Mouse (Mus musculus): ENCODE data around the gene Cfap45. TPM values are rescaled to one million over a fixed set of nuclear protein-coding genes. Genes with fewer than 3 reads are reported as not detected.
A peak's percentile ranks its signal among the peaks of the same experiment; 100 is the strongest.

The Cfap45 gene
- polyA plus RNA-seq (2011; ENCODE audit: insufficient read length, low read depth, missing spikeins): 0.85 and 2.9 TPM in 2 replicates

DNA sequence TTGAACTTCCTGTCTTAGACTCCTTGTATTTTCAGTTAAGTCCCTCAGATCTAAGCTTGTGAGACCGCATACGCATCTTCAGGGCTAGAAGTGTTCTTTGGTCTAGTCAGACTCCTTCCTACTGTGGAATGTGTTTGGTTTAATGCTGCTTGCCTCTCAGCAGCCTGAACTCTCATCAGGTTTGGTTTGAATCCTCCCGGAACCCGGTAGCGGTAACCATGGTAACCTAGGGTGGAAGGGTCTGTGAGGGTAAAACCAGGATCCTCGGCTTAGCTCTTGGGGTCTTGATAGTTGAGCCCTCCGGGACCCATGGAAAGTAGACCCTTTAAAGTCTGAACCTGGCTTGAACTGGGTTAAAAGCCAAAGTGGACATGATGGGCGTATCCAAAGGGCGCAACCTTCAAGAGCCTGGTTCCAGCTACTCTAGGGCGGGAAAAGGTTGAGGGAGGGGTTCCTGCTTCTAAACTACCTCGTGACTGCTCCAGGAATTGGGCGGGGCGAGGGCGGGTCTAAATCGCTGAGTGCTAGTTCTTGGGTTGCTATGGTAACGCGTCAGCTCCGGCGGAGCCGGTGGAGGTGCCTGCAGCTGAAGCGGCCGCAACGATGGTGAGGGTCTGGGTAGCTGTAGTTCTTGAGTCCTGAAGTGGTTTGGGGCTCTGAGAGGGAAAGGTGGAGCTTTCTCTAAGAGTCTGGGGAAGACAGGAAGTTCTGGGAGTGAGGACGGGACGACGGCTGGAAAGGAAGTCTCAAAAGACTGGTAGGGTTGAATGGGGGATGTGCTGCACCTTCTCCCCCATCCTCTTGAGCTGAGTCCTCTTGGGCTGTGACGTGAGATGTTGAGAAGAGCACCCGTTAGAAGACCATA is at the start of gene Cfap45:
Cfap45 (plus strand) TSS at position 226 of the 865 bp plus-strand sequence.
- no peak for TF ChIP-seq CTCF (IDR thresholded peaks at IDR 0.05; ENCODE audit: borderline replicate concordance, insufficient read depth, low read length)
- no peak for TF ChIP-seq POLR2A (IDR thresholded peaks at IDR 0.05; ENCODE audit: low read depth, low read length)
- peak within 1 kb of the TSS; percentile 59 for H3K27ac ChIP-seq (ENCODE audit: insufficient read depth, low read length)
- H3K4me3 ChIP-seq (ENCODE audit: insufficient read depth, low read length): peak within 1 kb of the TSS; percentile 27
- H3K4me1 ChIP-seq (ENCODE audit: control insufficient read depth, insufficient read depth, low read length): 0 out of 2 replicates have a peak, but pooled peaks cover 6% of the 10 kb centered on the region

DNA sequence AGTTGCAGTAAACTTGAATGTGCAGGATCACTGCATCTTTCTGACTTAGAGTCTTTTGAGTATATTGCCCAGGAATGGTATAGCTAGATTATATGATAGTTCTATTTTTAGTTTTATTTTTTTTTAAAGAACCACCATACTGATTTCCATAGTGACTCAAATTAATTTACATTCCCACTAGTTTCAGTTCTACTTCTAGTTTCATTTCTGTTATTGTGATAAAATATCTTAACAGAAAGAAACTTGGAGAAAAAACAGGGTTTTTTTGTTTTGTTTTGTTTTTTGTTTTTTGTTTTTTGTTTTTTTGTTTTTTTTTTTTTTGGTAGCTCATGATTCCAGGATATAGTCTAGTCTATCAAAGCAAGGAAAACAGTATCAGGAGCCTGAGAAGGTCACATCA is 47.7 kb upstream of the Cfap45 start:
- Histone ChIP-seq H3K27ac (ENCODE audit: insufficient read depth, low read length) (no peak overlapping the region), H3K4me3 (ENCODE audit: insufficient read depth, low read length) (no peak overlapping the region), H3K4me1 (ENCODE audit: control insufficient read depth, insufficient read depth, low read length) (no peaks in the 10 kb centered on the region)
- TF ChIP-seq POLR2A (IDR thresholded peaks at IDR 0.05; ENCODE audit: low read depth, low read length): no peak
- TF ChIP-seq CTCF (IDR thresholded peaks at IDR 0.05; ENCODE audit: borderline replicate concordance, insufficient read depth, low read length): no peak

DNA sequence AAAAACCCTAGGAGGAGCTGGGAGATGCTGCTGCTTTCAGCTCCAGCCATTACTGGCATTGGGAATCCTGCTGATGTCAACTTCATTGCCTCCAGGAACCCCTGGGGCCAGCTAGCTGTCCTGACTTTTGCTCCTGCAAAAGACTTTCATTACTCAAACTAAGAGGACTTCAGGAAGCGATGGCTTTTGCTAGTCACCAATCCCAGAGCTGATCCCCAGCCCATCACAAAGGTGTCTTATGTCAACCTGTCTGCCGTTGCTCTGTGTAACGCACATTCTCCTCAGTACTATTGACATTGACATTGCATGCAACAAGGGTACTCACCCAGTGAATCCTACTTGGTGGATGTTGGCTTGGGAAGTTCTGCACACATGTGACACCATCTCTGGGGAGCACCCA is 46.4 kb upstream of the Cfap45 start:
- TF ChIP-seq CTCF (IDR thresholded peaks at IDR 0.05; ENCODE audit: borderline replicate concordance, insufficient read depth, low read length) (no peak), POLR2A (IDR thresholded peaks at IDR 0.05; ENCODE audit: low read depth, low read length) (no peak)
- H3K4me1 ChIP-seq (ENCODE audit: control insufficient read depth, insufficient read depth, low read length): no peaks in the 10 kb centered on the region

DNA sequence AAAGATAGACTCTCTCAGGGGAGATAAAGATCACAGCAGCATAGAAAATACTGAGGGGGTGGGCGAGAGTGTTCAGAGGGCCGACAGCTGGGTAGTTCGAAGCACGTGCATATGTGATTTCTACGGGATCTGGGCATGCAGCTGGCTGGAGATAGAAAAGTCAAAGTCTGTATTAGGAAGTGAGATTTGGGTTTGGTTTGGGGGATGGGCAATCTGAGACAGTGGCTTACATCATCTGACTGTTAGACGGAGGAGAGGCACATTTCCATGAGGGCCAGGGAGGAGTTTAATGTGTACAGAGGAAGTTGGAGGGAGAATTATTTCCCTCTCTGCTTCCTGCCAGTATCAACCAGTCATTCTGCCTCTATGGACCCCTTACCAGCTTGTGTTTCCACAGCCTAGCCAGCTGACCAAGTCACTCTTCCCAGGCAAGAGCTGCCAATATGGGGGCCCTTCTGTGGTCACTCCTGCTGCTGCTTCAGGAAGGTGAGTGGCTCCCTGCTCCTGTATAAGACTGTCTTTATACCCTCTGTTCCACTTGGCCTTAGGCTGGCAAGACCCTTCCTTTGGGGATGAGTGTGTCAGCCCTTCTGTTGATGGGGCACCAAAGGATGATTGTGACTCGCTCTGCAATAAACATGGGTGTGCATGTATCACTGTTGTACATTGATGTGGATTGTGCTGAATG is 45.4 kb upstream of the Cfap45 start, which contains the start of gene Slamf9:
Slamf9 (plus strand) TSS at position 305 of the 688 bp plus-strand sequence.
- H3K27ac ChIP-seq (ENCODE audit: insufficient read depth, low read length): no peak within 1 kb of the TSS
- H3K4me3 ChIP-seq (ENCODE audit: insufficient read depth, low read length): no peak within 1 kb of the TSS
- TF ChIP-seq CTCF (IDR thresholded peaks at IDR 0.05; ENCODE audit: borderline replicate concordance, insufficient read depth, low read length) (no peak), POLR2A (IDR thresholded peaks at IDR 0.05; ENCODE audit: low read depth, low read length) (no peak)
- H3K4me1 ChIP-seq (ENCODE audit: control insufficient read depth, insufficient read depth, low read length): no peaks in the 10 kb centered on the region

More for the DNA sequence above, 46.4 kb upstream of the Cfap45 start:
- Histone ChIP-seq H3K27ac (ENCODE audit: insufficient read depth, low read length) (no peak overlapping the region), H3K4me3 (ENCODE audit: insufficient read depth, low read length) (no peak overlapping the region)

GRCm38 (mm10) chr1:172478020-172478419 is 42.6 kb upstream of the Cfap45 start:
- Histone ChIP-seq H3K27ac (ENCODE audit: insufficient read depth, low read length) (no peak overlapping the region), H3K4me1 (ENCODE audit: control insufficient read depth, insufficient read depth, low read length) (no peaks in the 10 kb centered on the region), H3K4me3 (ENCODE audit: insufficient read depth, low read length) (no peak overlapping the region)
- no peak for TF ChIP-seq CTCF (IDR thresholded peaks at IDR 0.05; ENCODE audit: borderline replicate concordance, insufficient read depth, low read length)
- no peak for TF ChIP-seq POLR2A (IDR thresholded peaks at IDR 0.05; ENCODE audit: low read depth, low read length)

GRCm38 (mm10) chr1:172480376-172480775 is 40.2 kb upstream of the Cfap45 start:
- no peak overlapping the region for H3K27ac ChIP-seq (ENCODE audit: insufficient read depth, low read length)
- no peaks in the 10 kb centered on the region for H3K4me1 ChIP-seq (ENCODE audit: control insufficient read depth, insufficient read depth, low read length)
- H3K4me3 ChIP-seq (ENCODE audit: insufficient read depth, low read length): no peak overlapping the region
- no peak for TF ChIP-seq POLR2A (IDR thresholded peaks at IDR 0.05; ENCODE audit: low read depth, low read length)
- TF ChIP-seq CTCF (IDR thresholded peaks at IDR 0.05; ENCODE audit: borderline replicate concordance, insufficient read depth, low read length): no peak

GRCm38 (mm10) chr1:172481111-172481510 is 39.5 kb upstream of the Cfap45 start:
- no peak overlapping the region for H3K27ac ChIP-seq (ENCODE audit: insufficient read depth, low read length)
- no peaks in the 10 kb centered on the region for H3K4me1 ChIP-seq (ENCODE audit: control insufficient read depth, insufficient read depth, low read length)
- TF ChIP-seq CTCF (IDR thresholded peaks at IDR 0.05; ENCODE audit: borderline replicate concordance, insufficient read depth, low read length): no peak
- TF ChIP-seq POLR2A (IDR thresholded peaks at IDR 0.05; ENCODE audit: low read depth, low read length): no peak
- H3K4me3 ChIP-seq (ENCODE audit: insufficient read depth, low read length): no peak overlapping the region

- Histone ChIP-seq H3K4me3 (ENCODE audit: insufficient read depth, low read length) (peak within 1 kb of the TSS; percentile 52), H3K27ac (ENCODE audit: insufficient read depth, low read length) (no peak within 1 kb of the TSS), H3K4me1 (ENCODE audit: control insufficient read depth, insufficient read depth, low read length) (no peaks in the 10 kb centered on the region)
- TF ChIP-seq POLR2A (IDR thresholded peaks at IDR 0.05; ENCODE audit: low read depth, low read length) (no peak), CTCF (IDR thresholded peaks at IDR 0.05; ENCODE audit: borderline replicate concordance, insufficient read depth, low read length) (0 out of 2 replicates have a peak, but pooled peaks have one; percentile 29)
These were observed 38.9 kb upstream of the Cfap45 start, which contains the start of gene Igsf9 for GRCm38 (mm10) chr1:172481540-172482280. Gene Igsf9 (plus strand): TSS chr1:172481788.

Data from embryonic fibroblast, embryonic 13.5 days (primary cell).